Mouse (Mus musculus) stomach, postnatal 0 days (tissue): ENCODE data around the gene Ube2f. TPM values are rescaled to one million over a fixed set of nuclear protein-coding genes. Genes with fewer than 3 reads are reported as not detected.
A peak's percentile ranks its signal among the peaks of the same experiment; 100 is the strongest.

Experiments
- ATAC-seq: fragments of 200-750 bp; cut with Nextera tagmentation; 2 replicates; pipeline ENCODE4 v1.8.0; 2017; ENCODE audit not compliant: low FRiP score, low TSS enrichment
- DNase-seq: peaks from one replicate; pipeline ENCODE4 v3.0.0-alpha.2; 2016; ENCODE audit warnings: low spot score
- H3K27ac ChIP-seq: fragments of 300-500 bp; sonication (generic); replicated peaks from 2 replicates; pipeline ENCODE4 v1.5.1; 2014; ENCODE audit warnings: mild to moderate bottlenecking, control low read depth
- H3K27me3 ChIP-seq: fragments of 300-500 bp; sonication (generic); 2 replicates; pipeline ENCODE4 v1.6.1; 2014; ENCODE audit warnings: low read length; ENCODE audit not compliant: control insufficient read depth, insufficient read depth
- H3K36me3 ChIP-seq: fragments of 300-500 bp; sonication (generic); 2 replicates; pipeline ENCODE4 v1.6.1; 2014; ENCODE audit warnings: low read length, mixed read lengths; ENCODE audit not compliant: control insufficient read depth, insufficient read depth
- H3K4me1 ChIP-seq: fragments of 300-500 bp; sonication (generic); replicated peaks from 2 replicates; pipeline ENCODE4 v1.6.1; 2014; ENCODE audit warnings: antibody characterized with exemption; ENCODE audit not compliant: control insufficient read depth, insufficient read depth
- H3K4me2 ChIP-seq: fragments of 300-500 bp; sonication (generic); replicated peaks from 2 replicates; pipeline ENCODE4 v1.6.1; 2014; ENCODE audit warnings: low read depth, mild to moderate bottlenecking, control low read depth, moderate library complexity
- H3K4me3 ChIP-seq: fragments of 300-500 bp; sonication (generic); 2 replicates; pipeline ENCODE4 v1.5.1; 2014; ENCODE audit warnings: low read depth, low read length, control low read depth
- H3K9ac ChIP-seq: fragments of 300-500 bp; sonication (generic); 2 replicates; pipeline ENCODE4 v1.6.1; 2014; ENCODE audit warnings: mild to moderate bottlenecking, low read length, control low read depth, mixed read lengths
- H3K9me3 ChIP-seq: fragments of 300-500 bp; sonication (generic); 2 replicates; pipeline ENCODE4 v1.6.1; 2016; ENCODE audit warnings: low read length; ENCODE audit not compliant: control insufficient read depth
- CTCF ChIP-seq: IDR thresholded peaks from 2 replicates; pipeline ENCODE4 v1.5.1; 2016; ENCODE audit warnings: antibody characterized with exemption, low read depth, mild to moderate bottlenecking, moderate library complexity
- EP300 ChIP-seq: optimal IDR thresholded peaks from 2 replicates; pipeline ENCODE3; 2016; ENCODE audit warnings: antibody characterized with exemption
- WGBS: fragments of 180-500 bp; shearing (Covaris S2); extraction: QIAGEN DNeasy Blood & Tissue Kit; methylation state at CpG from one replicate; pipeline ENCODE4 v1.1.7; 2014; 5-methylcytosine and 5-hydroxymethylcytosine counted together
- polyA plus RNA-seq: library from polyadenylated mRNA; unstranded; fragments of >200 nt; fragmentation: Nextera tagmentation; extraction: Ambion mirVana; gene quantifications from 2 replicates; pipeline ENCODE4 v1.2.1, GENCODE M21; 2015

Ube2f gene
- polyA plus RNA-seq, 1 experiment from 2014 or later, result 56.9 TPM

- Histone ChIP-seq H3K9ac (no peak overlapping the region), H3K4me2 (no peak overlapping the region), H3K9me3 (no peaks in the 10 kb centered on the region), H3K4me3 (no peak overlapping the region), H3K4me1 (no peaks in the 10 kb centered on the region), H3K27ac (no peak overlapping the region), H3K27me3 (no peaks in the 10 kb centered on the region), H3K36me3 (no peaks in the 10 kb centered on the region; the same call in 1 of the 2 replicates)
- TF ChIP-seq EP300 (no peak), CTCF (no peak)
- DNase-seq, result no peak
- 91% methylated on average over 6 of the region's 6 CpGs for WGBS
- no peak for ATAC-seq
Measured at GRCm38 (mm10) chr1:91295544-91295943, 45.4 kb downstream of the Ube2f start.

GRCm38 (mm10) chr1:91297799-91298744 is 48.0 kb downstream of the Ube2f start, which contains the start of gene Scly:
Scly (plus strand) TSS chr1:91298338.
- H3K9ac ChIP-seq, result peak within 1 kb of the TSS; percentile 81
- peak within 1 kb of the TSS; percentile 81 for H3K4me2 ChIP-seq
- no peaks in the 10 kb centered on the region for H3K27me3 ChIP-seq
- TF ChIP-seq CTCF (peak; percentile 16; the same call in 1 of the 2 replicates), EP300 (no peak)
- H3K4me3 ChIP-seq, result peak within 1 kb of the TSS; percentile 80
- ATAC-seq (peak; percentile 99), DNase-seq (peak; percentile 96)
- under 1% methylated on average over 53 of the region's 65 CpGs for WGBS
- no peaks in the 10 kb centered on the region for H3K9me3 ChIP-seq
- no peaks in the 10 kb centered on the region for H3K4me1 ChIP-seq
- no peaks in the 10 kb centered on the region for H3K36me3 ChIP-seq
- H3K27ac ChIP-seq, result peak within 1 kb of the TSS; percentile 45; the same call in 1 of the 2 replicates

GRCm38 (mm10) chr1:91299026-91299706 is 49.1 kb downstream of the Ube2f start:
- no peak for ATAC-seq
- Histone ChIP-seq H3K36me3 (no peaks in the 10 kb centered on the region), H3K4me1 (no peaks in the 10 kb centered on the region), H3K4me2 (peak overlapping the region; percentile 81), H3K4me3 (peak overlapping the region; percentile 80), H3K9me3 (no peaks in the 10 kb centered on the region), H3K27me3 (no peaks in the 10 kb centered on the region), H3K9ac (peak overlapping the region; percentile 81), H3K27ac (0 out of 2 replicates have a peak overlapping the region, but pooled peaks have one; percentile 18)
- no peak for TF ChIP-seq CTCF
- no peak for TF ChIP-seq EP300
- WGBS, result 70% methylated on average over 13 of the region's 13 CpGs
- DNase-seq, result no peak

DNA sequence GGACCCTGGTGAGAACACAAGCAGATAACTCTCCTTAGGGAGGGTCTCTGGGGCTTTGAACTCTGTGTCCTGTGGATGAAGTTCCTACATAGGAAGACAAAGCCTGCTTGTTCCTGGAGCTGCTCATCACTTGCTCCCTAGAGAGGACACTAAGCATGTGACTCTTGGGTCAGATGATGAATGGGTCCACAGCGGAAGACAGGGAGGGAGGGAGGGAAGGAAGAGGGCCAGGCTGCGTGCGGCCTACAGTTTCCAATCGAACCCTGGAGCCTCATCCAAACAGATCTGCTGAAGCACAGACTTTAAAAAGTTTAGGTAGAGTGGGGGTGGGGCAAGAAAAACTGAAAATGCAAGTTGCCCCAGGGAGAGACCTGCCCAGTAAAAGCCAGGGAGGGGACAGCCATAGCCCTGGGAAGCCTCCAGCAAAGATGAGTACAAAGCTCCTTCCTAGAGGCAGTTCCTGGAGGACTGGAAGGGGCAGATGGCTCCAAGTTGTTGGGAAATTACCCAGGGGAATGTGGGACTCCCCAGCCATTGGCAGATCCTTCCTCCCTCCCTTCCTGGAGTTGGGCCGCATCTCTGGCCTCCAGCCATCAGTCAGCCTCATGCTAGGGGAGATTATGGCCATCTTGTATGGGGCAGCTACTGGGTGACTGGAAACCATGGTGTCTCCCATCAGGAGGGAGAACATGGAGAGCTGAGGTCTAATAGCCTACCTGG is 49.8 kb downstream of the Ube2f start:
- Histone ChIP-seq H3K36me3 (peaks cover 2% of the 10 kb centered on the region; the same call in 1 of the 2 replicates), H3K9me3 (no peaks in the 10 kb centered on the region), H3K27ac (no peak overlapping the region), H3K9ac (no peak overlapping the region), H3K27me3 (no peaks in the 10 kb centered on the region), H3K4me1 (no peaks in the 10 kb centered on the region), H3K4me2 (peak overlapping the region; percentile 81; the same call in 1 of the 2 replicates), H3K4me3 (no peak overlapping the region)
- ATAC-seq (no peak), DNase-seq (no peak)
- 57% methylated on average over 5 of the region's 5 CpGs for WGBS
- TF ChIP-seq CTCF (no peak), EP300 (no peak)

DNA sequence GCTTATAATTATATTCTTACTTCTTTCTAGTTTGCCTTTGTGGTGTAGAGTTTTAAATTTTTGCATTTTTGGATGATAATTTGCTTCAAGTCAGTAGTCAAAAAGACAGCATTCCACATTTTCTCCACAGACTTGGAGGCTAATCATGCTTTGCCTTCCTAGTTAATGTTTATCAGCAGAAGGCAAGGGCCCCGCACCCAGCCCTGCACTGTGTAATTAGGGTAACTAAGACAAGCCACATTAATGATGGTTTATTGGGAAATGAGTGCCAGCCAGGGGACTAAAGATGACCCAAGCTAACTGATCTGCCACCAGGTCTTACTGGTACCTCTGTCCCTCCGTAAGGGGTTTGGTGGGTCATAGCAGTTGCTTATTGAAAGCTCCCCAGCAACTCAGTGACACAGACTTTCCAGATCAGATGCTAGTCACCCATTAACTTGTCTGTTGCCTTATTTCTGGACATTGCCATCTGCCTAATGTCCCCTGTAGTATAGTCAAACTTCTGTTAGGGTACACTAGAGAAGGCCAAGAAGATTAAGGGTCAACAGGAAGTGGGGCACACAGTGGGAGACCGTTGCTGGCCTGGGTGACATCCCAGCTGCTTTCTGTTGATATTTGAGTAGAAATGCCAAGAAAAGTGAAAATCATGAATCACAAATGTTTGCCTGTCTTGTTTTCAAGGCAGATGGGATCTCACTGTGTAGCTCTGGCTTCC is 51.3 kb downstream of the Ube2f start:
- H3K27ac ChIP-seq, result peak overlapping the region; percentile 25; the same call in 1 of the 2 replicates
- no peak for TF ChIP-seq EP300
- no peak for TF ChIP-seq CTCF
- 56% methylated on average over 3 of the region's 3 CpGs for WGBS
- ATAC-seq (no peak), DNase-seq (no peak)
- H3K4me3 ChIP-seq, result no peak overlapping the region
- H3K4me2 ChIP-seq, result no peak overlapping the region
- H3K27me3 ChIP-seq, result no peaks in the 10 kb centered on the region
- H3K9ac ChIP-seq, result no peak overlapping the region
- no peaks in the 10 kb centered on the region for H3K9me3 ChIP-seq
- no peaks in the 10 kb centered on the region for H3K4me1 ChIP-seq
- H3K36me3 ChIP-seq, result peaks cover 12% of the 10 kb centered on the region; the same call in 1 of the 2 replicates
